Mouse (Mus musculus) regulatory T cell (primary cell): ENCODE results near the gene 4931440F15Rik.
"Not testable (repeated sequence)": the region's sequence is repeated elsewhere in the genome, so short reads cannot be mapped to it uniquely, and the experiment has no call there.

Source experiments
- in situ Hi-C: fragments of 300-600 bp; cut with MboI, MseI; formaldehyde crosslinking; loops from one replicate; pipeline ENCODE4 v1.15.1; 2025; ENCODE audit warnings: high pct_unique_total_duplicates

The 4931440F15Rik gene

GRCm38 (mm10) chr11:29825271-29825718, at the start of gene 4931440F15Rik:
TSS of gene 4931440F15Rik (minus strand) at chr11:29825668.
- in situ Hi-C loops, result not testable (repeated sequence)

DNA sequence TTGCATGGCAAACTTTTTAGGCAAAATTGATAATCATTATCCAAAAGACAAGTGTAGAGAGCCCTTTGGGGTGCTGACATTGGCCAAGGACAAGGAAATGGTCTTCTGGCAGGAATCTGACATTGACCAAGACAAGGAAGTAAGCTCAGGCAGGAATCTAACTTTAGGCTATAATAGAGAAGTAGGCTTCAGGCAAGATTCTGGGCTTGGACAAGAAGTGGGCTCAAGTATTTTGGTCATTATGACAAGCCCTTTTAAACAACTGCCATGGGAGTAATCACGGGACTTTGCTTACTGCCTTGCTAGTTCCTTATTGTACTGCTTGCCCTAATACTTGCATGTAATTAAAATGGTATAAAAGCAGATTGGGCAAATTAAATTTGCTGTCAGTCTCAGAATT, 49.3 kb upstream of the 4931440F15Rik start:
- in situ Hi-C loops, result not testable (repeated sequence)

DNA sequence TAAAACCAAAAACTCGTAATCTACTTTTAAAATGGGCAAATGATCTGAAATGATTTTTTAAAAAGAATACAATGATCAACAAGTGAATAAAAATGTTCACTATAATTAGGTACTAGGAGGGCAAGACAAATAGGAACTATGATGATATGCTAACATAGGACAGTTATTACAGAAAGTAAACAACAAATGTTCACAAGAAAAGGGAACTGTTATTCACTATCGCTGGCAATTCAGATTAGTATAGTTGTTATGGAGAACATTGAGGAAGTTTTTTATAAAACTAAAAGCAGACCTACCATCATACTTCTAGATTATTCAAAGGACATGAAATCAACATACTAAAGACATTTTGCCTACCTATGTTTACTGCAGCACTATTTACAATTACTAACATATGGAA, 44.7 kb upstream of the 4931440F15Rik start:
- in situ Hi-C loops, result no loop called here

- in situ Hi-C loops, result no loop called here
Measured at GRCm38 (mm10) chr11:29864269-29864668, 38.8 kb upstream of the 4931440F15Rik start.

DNA sequence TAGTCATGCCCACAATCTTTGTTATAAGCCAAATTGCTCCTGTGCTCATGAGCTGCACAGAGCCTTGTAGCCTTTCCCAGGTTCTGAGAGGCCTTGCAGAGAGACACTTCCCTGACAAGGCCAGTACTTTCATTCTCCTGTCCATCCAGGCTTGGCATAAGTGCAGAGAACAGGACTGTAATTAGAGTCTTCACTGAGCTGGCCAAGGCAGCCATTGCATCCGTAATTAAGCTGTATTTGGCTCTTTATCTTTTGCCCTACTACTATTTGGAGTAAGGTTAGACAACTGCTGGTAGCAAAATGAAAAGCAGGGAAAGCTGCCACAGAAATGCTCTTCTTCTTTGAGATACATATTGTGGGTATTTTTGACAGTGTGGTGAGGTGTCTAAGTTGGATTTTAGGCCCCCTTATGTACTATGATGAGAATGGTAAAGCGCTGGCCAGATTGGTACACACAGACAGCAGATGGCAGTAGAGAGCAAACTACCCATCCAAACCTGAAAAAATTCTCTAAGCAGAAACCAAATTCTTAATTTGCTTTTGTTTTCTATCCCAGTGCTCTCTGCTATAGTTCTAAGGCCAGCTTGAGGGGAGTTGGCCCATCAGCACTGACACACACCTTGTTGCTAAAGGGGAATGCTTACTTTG, 36.4 kb upstream of the 4931440F15Rik start:
- in situ Hi-C loops, result no loop called here

- in situ Hi-C loops, result no loop called here
Measured at GRCm38 (mm10) chr11:29861040-29861439, 35.6 kb upstream of the 4931440F15Rik start.

DNA sequence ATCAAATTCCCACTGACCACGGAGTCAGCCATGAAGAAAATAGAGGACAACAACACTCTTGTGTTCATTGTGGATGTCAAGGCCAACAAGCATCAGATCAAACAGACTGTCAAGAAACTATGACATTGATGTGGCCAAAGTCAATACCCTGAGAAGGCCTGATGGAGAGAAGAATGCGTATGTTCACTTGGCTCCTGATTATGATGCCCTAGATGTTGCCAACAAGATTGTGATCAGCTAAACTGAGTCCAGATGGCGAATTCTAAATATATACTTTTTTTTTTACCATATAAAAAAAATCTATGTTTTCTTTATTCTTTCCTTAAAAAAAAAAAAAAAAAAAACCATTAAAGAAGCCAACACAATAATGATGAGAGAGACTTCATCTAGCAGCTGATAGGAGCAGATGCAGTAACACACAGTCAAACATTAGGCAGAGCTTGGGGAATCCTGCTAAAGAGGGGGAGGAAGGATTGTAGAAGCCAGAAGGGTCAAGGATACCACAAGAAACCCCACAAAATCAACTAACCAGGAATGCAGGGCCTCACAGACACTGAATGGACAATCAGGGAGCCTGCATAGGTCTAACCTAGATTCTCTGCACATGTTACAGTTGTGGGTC, 15.2 kb upstream of the 4931440F15Rik start:
- in situ Hi-C loops, result no loop called here

DNA sequence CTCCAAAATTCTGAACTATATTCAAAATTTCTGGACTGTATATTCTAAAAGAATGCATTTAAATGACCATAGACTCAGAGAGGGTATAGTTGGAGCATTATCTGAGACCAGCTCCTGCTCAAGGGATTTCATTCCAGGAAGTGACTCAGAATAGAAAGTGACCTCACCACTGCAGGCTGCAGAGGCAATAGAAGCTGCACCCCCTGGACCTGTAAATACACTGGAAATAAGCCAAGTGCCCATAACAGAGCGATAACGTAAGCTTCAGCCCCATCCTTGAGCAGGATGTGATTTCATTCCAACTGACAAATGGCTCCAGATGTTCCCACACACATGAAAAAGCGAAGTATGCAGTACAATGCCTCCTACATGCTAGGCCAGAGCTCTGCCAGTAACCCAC, 14.3 kb upstream of the 4931440F15Rik start:
- in situ Hi-C loops, result no loop called here

DNA sequence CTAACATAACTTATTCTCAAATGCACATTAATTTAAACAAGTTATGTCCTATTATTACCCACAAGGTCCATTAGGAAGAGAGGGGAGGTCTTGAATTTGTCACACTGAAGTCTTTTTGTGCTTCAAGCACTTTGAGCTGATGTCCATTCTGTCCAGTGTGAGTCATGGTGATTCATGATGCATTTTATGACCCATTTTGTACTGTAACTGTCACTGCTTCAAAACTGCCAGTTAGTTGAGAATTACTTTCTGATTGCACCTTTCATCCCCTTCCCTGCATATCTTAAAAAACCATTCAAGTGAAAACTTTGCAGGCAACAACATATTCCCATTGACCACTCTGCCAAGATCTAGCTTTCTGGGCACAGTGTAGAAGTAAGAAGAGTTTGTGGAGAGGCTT, 11.6 kb upstream of the 4931440F15Rik start:
- in situ Hi-C loops, result no loop called here

DNA sequence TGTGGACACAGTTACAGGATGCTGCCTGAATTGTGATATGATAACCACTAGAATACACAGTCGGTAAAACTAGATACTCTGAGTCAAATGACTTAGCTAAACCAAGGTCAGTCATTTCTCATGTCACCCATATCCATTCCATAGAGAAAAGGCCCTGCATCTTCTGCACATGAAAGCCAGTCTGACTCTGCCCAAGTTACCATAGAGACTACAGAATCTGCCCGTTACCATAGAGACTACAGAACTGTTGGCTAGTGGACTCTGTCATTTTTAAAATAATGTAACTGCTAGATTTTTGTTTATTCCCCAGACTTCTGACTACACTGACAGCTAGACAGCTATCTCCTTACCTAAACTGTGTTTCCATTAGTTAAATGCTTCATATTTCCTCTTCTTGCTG, 2.3 kb upstream of the 4931440F15Rik start:
- in situ Hi-C loops, result no loop called here

DNA sequence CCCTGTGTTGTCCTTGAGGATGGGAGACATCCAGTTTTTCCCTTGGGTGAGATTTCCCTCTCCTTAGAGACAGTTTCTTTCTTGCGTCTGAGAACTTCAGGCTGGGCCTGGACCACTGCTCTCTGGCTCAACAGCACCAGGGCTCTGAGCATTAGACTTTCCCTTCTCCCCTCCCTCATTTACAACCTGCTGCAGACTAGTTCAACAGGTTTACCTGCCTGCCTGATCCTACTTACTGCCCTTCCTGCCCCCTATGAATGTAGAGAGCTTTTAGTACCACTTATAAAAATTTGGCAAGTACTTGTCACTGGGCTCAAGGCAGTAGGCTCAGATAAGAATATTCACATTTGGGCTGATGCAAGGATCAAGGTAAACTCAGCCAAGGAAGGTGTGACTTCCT, 533 bp upstream of the 4931440F15Rik start:
- in situ Hi-C loops, result no loop called here

GRCm38 (mm10) chr11:29824474-29825270, 796 bp downstream of the 4931440F15Rik start:
- in situ Hi-C loops, result not testable (repeated sequence)

DNA sequence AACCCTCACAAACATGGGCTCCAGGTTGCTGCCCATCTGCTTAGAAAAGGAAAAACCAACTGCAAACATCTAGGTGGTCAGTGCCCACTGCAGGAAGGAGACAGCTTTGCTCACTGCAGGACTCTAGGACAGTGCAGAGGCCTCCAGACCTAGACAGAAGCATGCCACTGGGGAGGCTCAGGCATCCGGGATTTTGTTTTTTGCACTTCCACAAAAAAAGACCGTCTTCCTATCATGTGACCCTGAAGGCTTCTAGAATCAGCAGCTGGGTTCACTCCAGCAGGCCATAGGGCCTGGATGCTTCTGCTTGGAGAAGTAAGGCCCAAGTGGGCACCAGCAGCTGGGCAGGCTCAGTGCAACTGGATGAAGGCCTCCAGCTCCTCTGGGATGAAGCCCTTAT, 2.3 kb downstream of the 4931440F15Rik start:
- in situ Hi-C loops, result no loop called here

- in situ Hi-C loops, result no loop called here
Measured at GRCm38 (mm10) chr11:29815670-29816069, 9.8 kb downstream of the 4931440F15Rik start.

- in situ Hi-C loops, result no loop called here
Measured at GRCm38 (mm10) chr11:29815261-29815660, 10.2 kb downstream of the 4931440F15Rik start.

- in situ Hi-C loops, result no loop called here
Measured at GRCm38 (mm10) chr11:29813267-29813666, 12.2 kb downstream of the 4931440F15Rik start.

- in situ Hi-C loops, result no loop called here
Measured at GRCm38 (mm10) chr11:29812475-29812874, 13.0 kb downstream of the 4931440F15Rik start.

DNA sequence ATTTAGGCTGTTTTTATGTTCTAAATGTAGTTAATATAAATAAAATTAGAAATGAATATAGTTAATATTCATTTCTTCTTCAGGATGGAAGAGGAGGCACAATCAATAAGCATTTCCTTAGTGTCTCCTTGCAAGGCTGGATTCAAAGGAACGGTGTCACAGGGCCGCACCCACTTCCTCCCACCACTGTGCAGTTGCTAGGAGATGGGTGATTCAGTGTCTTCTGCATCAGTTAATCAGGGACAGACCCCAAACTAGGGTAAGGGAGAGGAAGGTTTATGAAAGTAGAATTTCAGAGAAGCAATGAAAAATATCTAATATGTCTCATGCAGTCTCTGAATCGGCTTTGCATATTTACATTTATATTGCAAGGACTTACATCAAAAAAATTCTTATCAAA, 15.1 kb downstream of the 4931440F15Rik start:
- in situ Hi-C loops, result no loop called here

GRCm38 (mm10) chr11:29808981-29809589, 16.4 kb downstream of the 4931440F15Rik start:
- in situ Hi-C loops, result no loop called here

GRCm38 (mm10) chr11:29808173-29808980, 17.1 kb downstream of the 4931440F15Rik start:
- in situ Hi-C loops, result no loop called here

GRCm38 (mm10) chr11:29807325-29807724, 18.1 kb downstream of the 4931440F15Rik start:
- in situ Hi-C loops, result no loop called here
